Mouse (Mus musculus): ENCODE measurements around the gene Arntl. TPM values are rescaled to one million over a fixed set of nuclear protein-coding genes. Genes with fewer than 3 reads are reported as not detected.

Gene Arntl
- polyA plus RNA-seq, 1 experiment from 2014 or later = 12.3 TPM

GRCm38 (mm10) chr7:113269081-113269480, 61.8 kb downstream of the Arntl start:
- Histone ChIP-seq H3K4me1 (ENCODE audit: control insufficient read depth, insufficient read depth, low read length) (0 out of 2 replicates have a peak, but pooled peaks cover 3% of the 10 kb centered on the region), H3K27ac (ENCODE audit: low read depth, low read length) (no peak overlapping the region), H3K36me3 (ENCODE audit: control insufficient read depth, insufficient read depth, low read length) (no peaks in the 10 kb centered on the region), H3K9me3 (replicated peaks; ENCODE audit: control insufficient read depth, low read length) (no peaks in the 10 kb centered on the region), H3K9ac (ENCODE audit: low read length) (no peak overlapping the region), H3K27me3 (replicated peaks; ENCODE audit: control insufficient read depth, insufficient read depth, low read length) (no peaks in the 10 kb centered on the region), H3K4me3 (ENCODE audit: low read depth, low read length) (no peak overlapping the region), H3K4me2 (ENCODE audit: low read length) (no peak overlapping the region)
- ATAC-seq = no peak
- no peak for DNase-seq (ENCODE audit: low spot score)

GRCm38 (mm10) chr7:113269921-113270320, 62.7 kb downstream of the Arntl start:
- H3K9me3 ChIP-seq (replicated peaks; ENCODE audit: control insufficient read depth, low read length) = no peaks in the 10 kb centered on the region
- H3K4me3 ChIP-seq (ENCODE audit: low read depth, low read length) = no peak overlapping the region
- no peak overlapping the region for H3K4me2 ChIP-seq (ENCODE audit: low read length)
- no peaks in the 10 kb centered on the region for H3K36me3 ChIP-seq (ENCODE audit: control insufficient read depth, insufficient read depth, low read length)
- H3K9ac ChIP-seq (ENCODE audit: low read length) = no peak overlapping the region
- 64% methylated on average over 3 of the region's 3 CpGs for WGBS
- DNase-seq (ENCODE audit: low spot score) = no peak
- H3K27me3 ChIP-seq (replicated peaks; ENCODE audit: control insufficient read depth, insufficient read depth, low read length) = no peaks in the 10 kb centered on the region
- H3K4me1 ChIP-seq (ENCODE audit: control insufficient read depth, insufficient read depth, low read length) = 0 out of 2 replicates have a peak, but pooled peaks cover 3% of the 10 kb centered on the region
- H3K27ac ChIP-seq (ENCODE audit: low read depth, low read length) = no peak overlapping the region
- ATAC-seq = no peak

- 68% methylated on average over 10 of the region's 10 CpGs for WGBS
These were observed 63.3 kb downstream of the Arntl start for GRCm38 (mm10) chr7:113270551-113270950.

DNA sequence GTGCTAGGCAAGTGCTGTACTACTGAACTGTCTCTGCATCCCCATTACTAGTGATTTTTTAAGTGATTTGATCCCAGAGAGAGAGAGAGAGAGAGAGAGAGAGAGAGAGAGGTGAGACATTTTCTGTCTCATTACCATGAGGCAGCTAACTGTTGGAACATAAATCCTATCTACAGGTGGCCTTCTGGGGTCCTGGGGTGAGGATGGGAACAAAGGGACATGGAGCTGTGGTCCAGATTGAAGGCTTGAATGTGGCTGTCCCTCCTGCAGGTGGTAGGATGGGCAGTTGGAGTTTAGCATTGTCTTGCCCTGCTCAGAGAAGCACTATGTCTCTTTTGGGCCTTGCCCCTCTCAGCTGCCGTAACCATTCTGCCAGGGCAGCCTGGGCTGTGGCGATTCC, 63.7 kb downstream of the Arntl start:
- Histone ChIP-seq H3K36me3 (ENCODE audit: control insufficient read depth, insufficient read depth, low read length) (no peaks in the 10 kb centered on the region), H3K9me3 (replicated peaks; ENCODE audit: control insufficient read depth, low read length) (no peaks in the 10 kb centered on the region), H3K9ac (ENCODE audit: low read length) (no peak overlapping the region), H3K27me3 (replicated peaks; ENCODE audit: control insufficient read depth, insufficient read depth, low read length) (no peaks in the 10 kb centered on the region), H3K4me1 (ENCODE audit: control insufficient read depth, insufficient read depth, low read length) (0 out of 2 replicates have a peak, but pooled peaks cover 3% of the 10 kb centered on the region), H3K27ac (ENCODE audit: low read depth, low read length) (no peak overlapping the region), H3K4me2 (ENCODE audit: low read length) (no peak overlapping the region), H3K4me3 (ENCODE audit: low read depth, low read length) (no peak overlapping the region)
- ATAC-seq (no peak), DNase-seq (ENCODE audit: low spot score) (no peak)
- WGBS = 64% methylated on average over 2 of the region's 2 CpGs

More at GRCm38 (mm10) chr7:113270551-113270950, 63.3 kb downstream of the Arntl start:
- DNase-seq (ENCODE audit: low spot score) = peak; percentile 52
- Histone ChIP-seq H3K36me3 (ENCODE audit: control insufficient read depth, insufficient read depth, low read length) (no peaks in the 10 kb centered on the region), H3K4me3 (ENCODE audit: low read depth, low read length) (no peak overlapping the region), H3K4me2 (ENCODE audit: low read length) (no peak overlapping the region), H3K9me3 (replicated peaks; ENCODE audit: control insufficient read depth, low read length) (no peaks in the 10 kb centered on the region), H3K27me3 (replicated peaks; ENCODE audit: control insufficient read depth, insufficient read depth, low read length) (no peaks in the 10 kb centered on the region), H3K9ac (ENCODE audit: low read length) (no peak overlapping the region), H3K4me1 (ENCODE audit: control insufficient read depth, insufficient read depth, low read length) (0 out of 2 replicates have a peak, but pooled peaks cover 3% of the 10 kb centered on the region), H3K27ac (ENCODE audit: low read depth, low read length) (no peak overlapping the region)
- no peak for ATAC-seq

DNA sequence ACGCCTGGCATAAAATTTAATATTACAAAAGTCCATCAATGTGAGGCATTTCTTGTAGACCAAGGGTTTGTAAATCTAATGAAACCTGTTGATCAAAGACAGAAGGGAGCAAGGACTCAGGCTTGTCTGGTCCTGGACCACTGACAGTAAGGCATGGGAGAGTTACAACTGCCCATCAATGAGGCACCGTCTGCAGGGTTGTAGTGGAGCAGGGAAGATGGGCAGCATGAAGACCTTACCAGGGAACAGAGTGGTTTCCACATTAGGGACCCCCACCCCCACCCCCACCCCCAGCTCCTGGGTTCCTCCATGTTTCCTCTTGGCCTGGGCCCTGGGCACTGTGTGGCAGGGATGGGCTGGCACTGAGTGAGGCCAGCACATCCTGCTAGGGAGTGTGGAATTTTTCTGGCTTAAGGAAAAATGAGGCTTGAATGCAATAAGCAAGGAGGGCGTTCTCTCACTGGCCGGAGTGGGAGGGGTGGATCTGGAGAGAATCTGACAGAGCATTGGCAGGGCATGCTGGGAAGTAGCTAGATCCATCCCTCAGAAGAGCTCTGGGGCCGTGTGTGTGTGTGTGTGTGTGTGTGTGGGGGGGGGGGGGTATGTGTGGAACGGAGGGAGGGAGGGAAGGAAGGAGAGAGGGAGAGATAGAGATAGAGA, 65.2 kb downstream of the Arntl start:
- Histone ChIP-seq H3K27ac (ENCODE audit: low read depth, low read length) (no peak overlapping the region), H3K27me3 (replicated peaks; ENCODE audit: control insufficient read depth, insufficient read depth, low read length) (no peaks in the 10 kb centered on the region), H3K4me3 (ENCODE audit: low read depth, low read length) (no peak overlapping the region), H3K9ac (ENCODE audit: low read length) (no peak overlapping the region), H3K4me2 (ENCODE audit: low read length) (no peak overlapping the region), H3K36me3 (ENCODE audit: control insufficient read depth, insufficient read depth, low read length) (no peaks in the 10 kb centered on the region), H3K4me1 (ENCODE audit: control insufficient read depth, insufficient read depth, low read length) (0 out of 2 replicates have a peak, but pooled peaks cover 3% of the 10 kb centered on the region), H3K9me3 (replicated peaks; ENCODE audit: control insufficient read depth, low read length) (no peaks in the 10 kb centered on the region)
- DNase-seq (ENCODE audit: low spot score) (no peak), ATAC-seq (no peak)
- WGBS = 75% methylated on average over 5 of the region's 6 CpGs

GRCm38 (mm10) chr7:113277245-113277644, 70.0 kb downstream of the Arntl start:
- no peak overlapping the region for H3K9ac ChIP-seq (ENCODE audit: low read length)
- H3K4me1 ChIP-seq (ENCODE audit: control insufficient read depth, insufficient read depth, low read length) = no peaks in the 10 kb centered on the region
- no peak overlapping the region for H3K27ac ChIP-seq (ENCODE audit: low read depth, low read length)
- no peaks in the 10 kb centered on the region for H3K27me3 ChIP-seq (replicated peaks; ENCODE audit: control insufficient read depth, insufficient read depth, low read length)
- DNase-seq (ENCODE audit: low spot score) (no peak), ATAC-seq (no peak)
- no peaks in the 10 kb centered on the region for H3K9me3 ChIP-seq (replicated peaks; ENCODE audit: control insufficient read depth, low read length)
- WGBS = 69% methylated on average over 2 of the region's 2 CpGs
- no peak overlapping the region for H3K4me3 ChIP-seq (ENCODE audit: low read depth, low read length)
- no peaks in the 10 kb centered on the region for H3K36me3 ChIP-seq (ENCODE audit: control insufficient read depth, insufficient read depth, low read length)
- H3K4me2 ChIP-seq (ENCODE audit: low read length) = no peak overlapping the region

- WGBS = 91% methylated on average over 4 of the region's 4 CpGs
These were observed 71.2 kb downstream of the Arntl start for GRCm38 (mm10) chr7:113278493-113278892.

GRCm38 (mm10) chr7:113279246-113279645, 72.0 kb downstream of the Arntl start:
- no peak overlapping the region for H3K9ac ChIP-seq (ENCODE audit: low read length)
- no peaks in the 10 kb centered on the region for H3K36me3 ChIP-seq (ENCODE audit: control insufficient read depth, insufficient read depth, low read length)
- no peak for ATAC-seq
- no peak overlapping the region for H3K4me3 ChIP-seq (ENCODE audit: low read depth, low read length)
- no peak for DNase-seq (ENCODE audit: low spot score)
- 86% methylated on average over 2 of the region's 2 CpGs for WGBS
- no peaks in the 10 kb centered on the region for H3K27me3 ChIP-seq (replicated peaks; ENCODE audit: control insufficient read depth, insufficient read depth, low read length)
- H3K9me3 ChIP-seq (replicated peaks; ENCODE audit: control insufficient read depth, low read length) = no peaks in the 10 kb centered on the region
- H3K27ac ChIP-seq (ENCODE audit: low read depth, low read length) = no peak overlapping the region
- H3K4me2 ChIP-seq (ENCODE audit: low read length) = no peak overlapping the region
- H3K4me1 ChIP-seq (ENCODE audit: control insufficient read depth, insufficient read depth, low read length) = no peaks in the 10 kb centered on the region

More at GRCm38 (mm10) chr7:113278493-113278892, 71.2 kb downstream of the Arntl start:
- no peaks in the 10 kb centered on the region for H3K9me3 ChIP-seq (replicated peaks; ENCODE audit: control insufficient read depth, low read length)
- no peaks in the 10 kb centered on the region for H3K36me3 ChIP-seq (ENCODE audit: control insufficient read depth, insufficient read depth, low read length)
- DNase-seq (ENCODE audit: low spot score) (no peak), ATAC-seq (no peak)
- no peak overlapping the region for H3K9ac ChIP-seq (ENCODE audit: low read length)
- H3K4me3 ChIP-seq (ENCODE audit: low read depth, low read length) = no peak overlapping the region
- no peaks in the 10 kb centered on the region for H3K27me3 ChIP-seq (replicated peaks; ENCODE audit: control insufficient read depth, insufficient read depth, low read length)
- H3K4me1 ChIP-seq (ENCODE audit: control insufficient read depth, insufficient read depth, low read length) = no peaks in the 10 kb centered on the region
- no peak overlapping the region for H3K27ac ChIP-seq (ENCODE audit: low read depth, low read length)
- no peak overlapping the region for H3K4me2 ChIP-seq (ENCODE audit: low read length)

GRCm38 (mm10) chr7:113285405-113285804, 78.1 kb downstream of the Arntl start:
- DNase-seq (ENCODE audit: low spot score) (no peak), ATAC-seq (no peak)
- H3K27ac ChIP-seq (ENCODE audit: low read depth, low read length) = no peak overlapping the region
- no peak overlapping the region for H3K4me3 ChIP-seq (ENCODE audit: low read depth, low read length)
- 85% methylated on average over 2 of the region's 2 CpGs for WGBS
- H3K4me1 ChIP-seq (ENCODE audit: control insufficient read depth, insufficient read depth, low read length) = no peaks in the 10 kb centered on the region
- H3K9me3 ChIP-seq (replicated peaks; ENCODE audit: control insufficient read depth, low read length) = no peaks in the 10 kb centered on the region
- no peaks in the 10 kb centered on the region for H3K27me3 ChIP-seq (replicated peaks; ENCODE audit: control insufficient read depth, insufficient read depth, low read length)
- peaks cover 6% of the 10 kb centered on the region for H3K36me3 ChIP-seq (ENCODE audit: control insufficient read depth, insufficient read depth, low read length)
- no peak overlapping the region for H3K4me2 ChIP-seq (ENCODE audit: low read length)
- H3K9ac ChIP-seq (ENCODE audit: low read length) = no peak overlapping the region
